Mouse (Mus musculus): Measurements from ENCODE around the gene Tmem245. TPM values are rescaled to one million over a fixed set of nuclear protein-coding genes. Genes with fewer than 3 reads are reported as not detected.

Gene Tmem245
- total and polyA plus RNA-seq, 3 experiments: 7.3 to 15.0 (median 7.7) TPM

- TF ChIP-seq MEF2A (IDR thresholded peaks at IDR 0.05; ENCODE audit: extremely low read depth, insufficient replicate concordance, low read depth, low read length, poor library complexity, severe bottlenecking) (no peak), POLR2AphosphoS2 (IDR thresholded peaks at IDR 0.05; ENCODE audit: low read length) (peak; percentile 36; the same call in 1 of the 2 replicates), GABPA (IDR thresholded peaks at IDR 0.05; ENCODE audit: low read depth, low read length) (no peak; the same call in 1 of the 2 replicates), TCF12 (IDR thresholded peaks at IDR 0.05; ENCODE audit: low read depth, low read length) (peak; percentile 50)
These were observed at the start of gene Tmem245 (continued) for GRCm38 (mm10) chr4:56946641-56947640.

GRCm38 (mm10) chr4:56993331-56993730 is 46.1 kb upstream of the Tmem245 start:
- Histone ChIP-seq H3K27ac (ENCODE audit: control insufficient read depth, low read depth, low read length) (no peak overlapping the region), H3K9ac (ENCODE audit: control insufficient read depth, low read depth, low read length, poor library complexity, severe bottlenecking) (no peak overlapping the region), H3K4me3 (ENCODE audit: control insufficient read depth in 1 of 2, insufficient read depth in 1 of 2, low read depth in 2 of 2, low read length in 2 of 2) (no peak overlapping the region), H3K36me3 (ENCODE audit: control insufficient read depth in 1 of 2, insufficient read depth in 2 of 2, low read length in 2 of 2) (no peaks in the 10 kb centered on the region), H3K9me3 (replicated peaks; ENCODE audit: insufficient read depth, low read length) (no peaks in the 10 kb centered on the region), H3K79me2 (ENCODE audit: control insufficient read depth, insufficient read depth, low read length, poor library complexity) (no peaks in the 10 kb centered on the region), H3K27me3 (ENCODE audit: control insufficient read depth in 1 of 2, insufficient read depth in 2 of 2, low read length in 2 of 2) (no peaks in the 10 kb centered on the region), H3K4me1 (ENCODE audit: control insufficient read depth in 1 of 2, insufficient read depth in 2 of 2, low read length in 2 of 2) (no peaks in the 10 kb centered on the region)
- peak; percentile 26 for DNase-seq (ENCODE audit: low read depth, low spot score)
- TF ChIP-seq HCFC1 (IDR thresholded peaks at IDR 0.05; ENCODE audit: low read depth, low read length) (no peak), POLR2A (IDR thresholded peaks at IDR 0.05; ENCODE audit: control insufficient read depth in 1 of 2, insufficient read depth in 1 of 2, low read depth in 1 of 2, low read length in 2 of 2, poor library complexity in 1 of 2) (no peak), MYB (IDR thresholded peaks at IDR 0.05; ENCODE audit: low read depth, low read length) (no peak), MXI1 (IDR thresholded peaks at IDR 0.05; ENCODE audit: low read depth, low read length) (no peak), MAX (IDR thresholded peaks at IDR 0.05; ENCODE audit: low read length) (no peak), BHLHE40 (IDR thresholded peaks at IDR 0.05; ENCODE audit: borderline replicate concordance, low read depth, low read length) (peak; percentile 56; the same call in 1 of the 2 replicates), TAL1 (IDR thresholded peaks at IDR 0.05; ENCODE audit: low read length) (no peak), USF1 (IDR thresholded peaks at IDR 0.05; ENCODE audit: low read depth, low read length) (peak; percentile 60), MAZ (IDR thresholded peaks at IDR 0.05; ENCODE audit: low read depth, low read length) (no peak), CHD2 (IDR thresholded peaks at IDR 0.05; ENCODE audit: low read length) (no peak)

- H3K27ac ChIP-seq (ENCODE audit: control insufficient read depth, low read depth, low read length): no peak overlapping the region
- H3K9me3 ChIP-seq (replicated peaks; ENCODE audit: insufficient read depth, low read length): no peaks in the 10 kb centered on the region
- H3K9ac ChIP-seq (ENCODE audit: control insufficient read depth, low read depth, low read length, poor library complexity, severe bottlenecking): no peak overlapping the region
- no peaks in the 10 kb centered on the region; a peak in 1 of 4 replicates for H3K27me3 ChIP-seq (ENCODE audit: control insufficient read depth in 1 of 2, insufficient read depth in 2 of 2, low read length in 2 of 2)
- no peak for DNase-seq (ENCODE audit: low read depth, low spot score)
- H3K36me3 ChIP-seq (ENCODE audit: control insufficient read depth in 1 of 2, insufficient read depth in 2 of 2, low read length in 2 of 2): no peaks in the 10 kb centered on the region
- no peaks in the 10 kb centered on the region for H3K79me2 ChIP-seq (ENCODE audit: control insufficient read depth, insufficient read depth, low read length, poor library complexity)
- TF ChIP-seq TAL1 (IDR thresholded peaks at IDR 0.05; ENCODE audit: low read length) (no peak), ETS1 (IDR thresholded peaks at IDR 0.05; ENCODE audit: low read depth, low read length) (no peak), ZC3H11A (IDR thresholded peaks at IDR 0.05; ENCODE audit: low read depth, low read length) (no peak), ZKSCAN1 (IDR thresholded peaks at IDR 0.05; ENCODE audit: low read depth, low read length) (no peak), USF1 (IDR thresholded peaks at IDR 0.05; ENCODE audit: low read depth, low read length) (no peak), USF2 (IDR thresholded peaks at IDR 0.05; ENCODE audit: borderline replicate concordance in 1 of 2, insufficient read depth in 1 of 2, low read depth in 1 of 2, low read length in 2 of 2) (no peak), BHLHE40 (IDR thresholded peaks at IDR 0.05; ENCODE audit: borderline replicate concordance, low read depth, low read length) (no peak), MAFK (IDR thresholded peaks at IDR 0.05; ENCODE audit: borderline replicate concordance, low read depth, low read length) (no peak), MAZ (IDR thresholded peaks at IDR 0.05; ENCODE audit: low read depth, low read length) (no peak), JUND (IDR thresholded peaks at IDR 0.05; ENCODE audit: low read depth, low read length) (no peak), KAT2A (conservative IDR thresholded peaks at IDR 0.05; ENCODE audit: low read depth, low read length) (no peak), RCOR1 (IDR thresholded peaks at IDR 0.05; ENCODE audit: low read depth, low read length) (no peak), POLR2A (IDR thresholded peaks at IDR 0.05; ENCODE audit: control insufficient read depth in 1 of 2, insufficient read depth in 1 of 2, low read depth in 1 of 2, low read length in 2 of 2, poor library complexity in 1 of 2) (no peak), GATA1 (IDR thresholded peaks at IDR 0.05; ENCODE audit: low read depth, low read length) (no peak), E2F4 (IDR thresholded peaks at IDR 0.05; ENCODE audit: borderline replicate concordance, low read depth, low read length) (no peak)
- H3K4me1 ChIP-seq (ENCODE audit: control insufficient read depth in 1 of 2, insufficient read depth in 2 of 2, low read length in 2 of 2): no peaks in the 10 kb centered on the region
- H3K4me3 ChIP-seq (ENCODE audit: control insufficient read depth in 1 of 2, insufficient read depth in 1 of 2, low read depth in 2 of 2, low read length in 2 of 2): no peak overlapping the region
These were observed 44.7 kb upstream of the Tmem245 start for GRCm38 (mm10) chr4:56991951-56992350.
